Mouse (Mus musculus): ENCODE results near the gene Cep250. TPM values are rescaled to one million over a fixed set of nuclear protein-coding genes. Genes with fewer than 3 reads are reported as not detected.
"Not testable (repeated sequence)": the region's sequence is repeated elsewhere in the genome, so short reads cannot be mapped to it uniquely, and the experiment has no call there.

The Cep250 gene
- polyA plus RNA-seq (2012; rRNA removed), result 4.7 and 8.2 TPM in 2 replicates

DNA sequence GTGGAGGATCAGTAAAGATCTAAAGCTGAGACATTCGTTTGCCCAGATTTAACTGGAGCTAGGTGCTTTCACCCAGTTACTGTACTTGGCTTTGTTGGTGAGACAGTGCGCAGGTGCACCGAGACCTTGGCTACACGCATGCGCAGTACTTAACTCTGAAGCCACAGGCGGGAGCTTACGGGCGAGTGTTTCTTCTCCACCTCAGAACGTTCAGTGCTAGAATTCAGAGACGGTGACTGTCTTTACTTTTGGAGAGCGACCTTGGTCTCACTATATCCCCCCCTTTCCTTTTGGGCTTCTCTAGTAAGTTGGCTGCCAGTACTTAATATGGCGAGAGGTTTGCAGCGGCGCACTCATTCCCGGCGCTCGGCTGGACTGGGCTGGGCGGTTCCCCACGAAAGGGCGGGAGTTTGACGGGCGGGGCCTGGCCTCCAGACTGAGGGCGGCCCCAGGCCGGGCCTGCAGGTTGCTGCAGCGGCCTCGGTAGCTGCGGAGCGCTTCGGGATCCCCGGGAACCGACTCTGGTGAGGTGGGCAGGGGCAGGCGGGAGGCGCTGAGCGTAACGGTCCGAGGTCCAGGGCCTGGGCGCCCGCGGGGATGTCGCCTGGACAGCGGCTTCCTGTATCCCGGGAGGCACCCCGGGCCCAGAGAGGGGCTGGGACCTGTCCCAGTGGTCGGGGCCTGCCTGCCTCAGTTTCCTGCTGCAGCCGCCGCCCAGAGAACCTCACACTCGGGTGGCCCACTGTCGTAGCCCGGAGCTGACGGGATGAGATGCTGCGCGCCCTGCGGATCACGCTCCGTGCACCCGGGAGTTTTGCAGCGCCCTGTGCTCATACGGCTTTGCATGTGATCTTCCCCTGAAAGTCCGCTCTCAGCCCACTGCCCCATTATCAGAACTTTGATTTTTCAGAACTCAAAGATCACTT, at the start of gene Cep250:
Gene Cep250, plus strand, starts transcription at position 325 of the 926 bp plus-strand sequence.
- peak; percentile 70 for DNase-seq (ENCODE audit: low read depth, low spot score)

GRCm38 (mm10) chr2:155914684-155915083, 41.6 kb upstream of the Cep250 start:
- DNase-seq (ENCODE audit: low read depth, low spot score), result no peak
- WGBS, result 92% methylated on average over 6 of the region's 6 CpGs

More for the DNA sequence above, at the start of gene Cep250:
- WGBS, result under 1% methylated on average over 59 of the region's 59 CpGs

DNA sequence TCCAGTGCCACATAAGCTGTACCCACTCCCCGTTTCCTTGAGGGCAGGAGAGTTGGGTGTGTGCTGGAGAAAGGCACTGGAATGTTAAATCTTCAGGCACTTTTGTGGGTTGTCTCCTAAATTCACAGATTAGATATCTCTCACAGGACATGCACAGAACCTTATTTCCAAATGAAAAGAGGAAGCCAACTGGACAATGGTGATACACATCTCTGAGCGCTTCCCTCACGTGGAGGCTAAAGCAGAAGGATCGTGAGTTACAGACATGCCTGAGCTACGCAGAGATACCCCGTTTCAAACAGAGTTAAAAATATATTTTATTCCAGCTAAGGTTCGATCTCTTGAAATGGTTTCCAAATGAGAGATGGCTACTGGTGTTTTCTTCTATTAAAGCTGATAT, 33.1 kb upstream of the Cep250 start:
- 95% methylated on average over 7 of the region's 7 CpGs for WGBS
- no peak for DNase-seq (ENCODE audit: low read depth, low spot score)

DNA sequence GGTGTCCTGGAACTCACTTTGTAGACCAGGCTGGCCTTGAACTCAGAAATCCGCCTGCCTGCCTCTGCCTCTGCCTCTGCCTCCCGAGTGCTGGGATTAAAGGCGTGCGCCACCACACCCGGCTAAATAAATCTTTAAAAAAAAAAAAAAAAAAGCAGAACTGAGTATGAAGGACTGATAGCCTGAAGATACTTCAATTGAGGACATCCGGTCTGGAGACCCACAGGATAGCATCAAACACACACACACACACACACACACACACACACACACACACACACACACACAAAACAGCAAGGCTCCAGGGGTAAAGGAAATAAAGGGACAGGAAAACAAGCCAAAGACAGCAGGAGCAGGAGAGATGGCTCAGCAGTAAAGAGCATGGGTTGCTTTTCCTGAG, 31.0 kb upstream of the Cep250 start:
- DNase-seq (ENCODE audit: low read depth, low spot score), result not testable (repeated sequence)
- 81% methylated on average over 6 of the region's 6 CpGs for WGBS

DNA sequence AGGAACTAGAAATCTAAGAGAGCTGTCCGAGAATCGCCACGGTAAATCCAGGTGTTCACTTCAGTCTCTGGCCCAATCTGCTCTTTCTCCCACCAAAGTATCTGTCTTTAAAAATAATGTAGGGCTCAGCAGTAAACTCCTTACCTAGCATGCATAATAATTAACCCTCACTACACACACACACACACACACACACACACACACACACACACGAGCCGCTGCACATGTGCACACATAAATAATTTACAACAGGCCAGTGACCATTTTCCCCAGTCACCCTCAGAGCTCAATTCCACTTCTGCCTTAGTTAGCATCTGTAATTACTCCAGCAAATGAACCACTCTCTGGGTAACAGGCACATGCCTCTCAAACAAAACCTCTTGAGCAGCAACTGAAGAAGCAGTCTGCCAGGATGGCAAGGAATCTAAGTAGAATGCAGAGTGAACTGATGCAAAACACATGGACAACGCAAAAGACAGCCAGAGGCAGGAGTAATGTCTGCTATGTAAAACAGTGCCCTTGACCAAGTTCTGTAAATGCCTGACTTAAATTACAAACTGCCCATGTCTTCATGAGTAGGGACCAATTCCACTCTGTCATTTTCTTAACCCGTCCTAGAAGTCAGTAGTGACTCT, 27.4 kb upstream of the Cep250 start:
- 32% methylated on average over 7 of the region's 7 CpGs for WGBS
- DNase-seq (ENCODE audit: low read depth, low spot score), result no peak

GRCm38 (mm10) chr2:155929531-155930442, 26.5 kb upstream of the Cep250 start, which contains the start of gene Uqcc1:
Gene Uqcc1, minus strand, starts transcription at chr2:155930310.
- WGBS, result under 1% methylated on average over 38 of the region's 38 CpGs
- peak; percentile 94 for DNase-seq (ENCODE audit: low read depth, low spot score)

- WGBS, result 22% methylated on average over 7 of the region's 7 CpGs
- DNase-seq (ENCODE audit: low read depth, low spot score), result no peak
Measured at GRCm38 (mm10) chr2:155939897-155940529, 16.2 kb upstream of the Cep250 start.

- 64% methylated on average over 3 of the region's 3 CpGs for WGBS
- no peak for DNase-seq (ENCODE audit: low read depth, low spot score)
Measured at GRCm38 (mm10) chr2:155940681-155941080, 15.6 kb upstream of the Cep250 start, which contains the start of gene Gm15557. Gene Gm15557, plus strand, starts transcription at chr2:155940728.

GRCm38 (mm10) chr2:155941697-155942442, 14.4 kb upstream of the Cep250 start:
- DNase-seq (ENCODE audit: low read depth, low spot score), result no peak
- WGBS, result 85% methylated on average over 40 of the region's 40 CpGs

DNA sequence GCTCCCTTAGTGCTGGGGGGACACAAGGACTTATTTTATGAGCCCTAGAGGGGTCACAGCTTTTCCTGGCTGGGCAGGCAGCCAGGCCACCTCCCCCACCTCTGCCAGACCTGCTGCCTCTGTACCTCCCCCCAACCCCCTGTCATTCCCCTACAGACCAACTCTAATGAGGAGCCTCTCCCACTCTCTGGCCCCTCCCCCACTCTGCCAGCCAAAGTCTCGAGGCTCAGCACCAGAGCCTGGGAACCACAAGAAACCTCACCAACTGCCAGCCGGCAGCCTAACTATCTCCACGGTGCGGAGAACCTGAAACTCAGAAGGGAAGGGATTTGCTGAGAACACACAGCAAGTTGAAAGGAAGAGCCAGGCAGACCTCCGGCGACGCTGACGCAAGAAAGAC, 12.8 kb upstream of the Cep250 start:
- no peak for DNase-seq (ENCODE audit: low read depth, low spot score)
- WGBS, result 40% methylated on average over 8 of the region's 8 CpGs

GRCm38 (mm10) chr2:155944685-155945084, 11.6 kb upstream of the Cep250 start:
- DNase-seq (ENCODE audit: low read depth, low spot score), result no peak
- WGBS, result 94% methylated on average over 4 of the region's 4 CpGs

GRCm38 (mm10) chr2:155945124-155945523, 11.1 kb upstream of the Cep250 start, which contains the start of gene Gdf5:
Gene Gdf5, minus strand, starts transcription at chr2:155945367.
- WGBS, result 68% methylated on average over 13 of the region's 13 CpGs
- DNase-seq (ENCODE audit: low read depth, low spot score), result no peak

DNA sequence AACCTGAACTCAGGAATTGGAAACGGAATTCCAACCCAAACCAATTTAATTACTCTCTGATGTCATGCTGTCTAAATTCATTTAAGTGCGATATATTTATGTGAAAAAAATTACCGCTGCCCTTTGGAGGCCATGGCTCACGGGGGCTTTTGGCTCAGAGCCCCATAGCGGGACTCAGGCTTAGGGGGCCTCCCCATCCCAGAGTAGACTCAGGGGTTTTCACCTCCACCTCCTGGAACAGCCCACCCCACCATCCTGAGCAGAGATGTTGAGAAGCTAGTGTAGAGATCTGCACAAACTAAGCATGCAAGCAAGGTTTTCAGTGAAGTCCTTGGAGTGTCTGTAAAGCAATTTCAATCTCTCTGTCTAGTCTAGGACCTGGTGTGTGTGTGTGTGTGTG, 10.7 kb upstream of the Cep250 start:
- DNase-seq (ENCODE audit: low read depth, low spot score), result no peak
- WGBS, result 78% methylated on average over 5 of the region's 5 CpGs

DNA sequence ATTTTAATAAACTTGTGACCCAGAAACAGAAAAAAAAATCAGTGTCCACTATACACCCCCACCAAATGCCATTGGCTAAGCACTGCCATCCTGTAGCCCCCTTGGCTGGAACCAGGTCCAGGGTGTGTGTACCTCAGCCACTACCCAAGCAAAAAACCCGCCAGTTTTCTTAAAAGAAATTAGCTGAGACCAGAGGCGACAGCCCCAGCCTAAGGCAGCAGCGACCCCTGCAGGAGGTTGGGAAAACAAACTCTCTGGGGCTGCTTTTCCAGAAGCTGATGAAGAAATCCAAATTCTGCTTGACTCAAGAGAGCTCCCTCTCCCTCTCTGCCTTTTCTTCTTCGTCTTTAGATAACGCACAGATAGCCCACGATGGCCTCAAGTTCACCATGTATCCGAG, 10.2 kb upstream of the Cep250 start:
- no peak for DNase-seq (ENCODE audit: low read depth, low spot score)

DNA sequence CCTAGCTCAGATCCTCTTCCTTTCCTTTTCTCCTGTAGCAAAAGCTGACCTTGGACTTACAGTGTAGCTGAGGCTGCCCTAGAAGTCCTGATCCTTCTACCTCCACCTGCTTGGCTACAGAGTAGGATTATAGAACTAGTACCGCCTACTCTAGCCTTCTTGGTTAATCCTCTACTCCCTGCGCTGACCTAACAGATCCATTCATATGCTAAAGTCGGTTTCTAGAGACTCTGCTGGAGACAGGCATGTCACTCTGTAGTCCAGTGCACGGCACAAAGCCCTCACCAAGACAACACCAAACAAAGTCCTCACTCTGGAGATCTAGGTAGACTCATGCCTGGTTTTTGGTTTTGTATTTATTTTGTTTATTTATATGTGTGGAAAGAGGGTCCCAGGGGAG, 9.8 kb upstream of the Cep250 start:
- no peak for DNase-seq (ENCODE audit: low read depth, low spot score)
- 53% methylated on average over 4 of the region's 4 CpGs for WGBS

More for the DNA sequence above, 10.2 kb upstream of the Cep250 start:
- 4% methylated on average over 7 of the region's 7 CpGs for WGBS

DNA sequence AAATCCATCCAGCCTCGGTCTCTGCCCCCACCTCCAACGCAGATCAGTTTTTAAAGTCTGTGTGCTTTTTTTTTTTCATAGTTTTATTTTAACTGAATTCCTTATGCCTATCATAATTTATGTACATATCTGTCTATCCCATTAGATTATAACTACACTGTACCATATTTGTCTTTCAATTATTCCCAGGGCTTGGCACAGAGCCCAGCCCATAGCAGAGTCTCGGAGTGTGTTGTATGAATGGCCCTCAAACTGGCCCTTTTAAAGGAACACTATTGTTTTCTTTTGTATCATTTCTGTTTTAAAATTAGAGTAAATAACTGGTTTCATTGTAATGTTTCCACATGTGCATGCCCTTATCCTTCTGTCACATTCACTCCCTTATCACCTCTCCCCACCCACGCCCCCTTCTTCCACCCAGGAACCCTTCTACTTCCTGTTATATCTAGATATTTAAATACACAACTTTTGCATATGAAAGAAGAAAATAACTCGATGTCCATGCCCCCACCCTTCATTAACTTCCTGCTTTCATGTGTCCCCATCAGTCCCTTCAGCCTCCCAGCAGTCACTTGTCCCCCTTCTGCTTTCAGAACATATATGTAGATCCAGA, 8.8 kb upstream of the Cep250 start:
- no peak for DNase-seq (ENCODE audit: low read depth, low spot score)
- WGBS, result 21% methylated on average over 5 of the region's 5 CpGs

- no peak for DNase-seq (ENCODE audit: low read depth, low spot score)
- 67% methylated on average over 6 of the region's 6 CpGs for WGBS
Measured at GRCm38 (mm10) chr2:155949362-155949761, 6.9 kb upstream of the Cep250 start.

DNA sequence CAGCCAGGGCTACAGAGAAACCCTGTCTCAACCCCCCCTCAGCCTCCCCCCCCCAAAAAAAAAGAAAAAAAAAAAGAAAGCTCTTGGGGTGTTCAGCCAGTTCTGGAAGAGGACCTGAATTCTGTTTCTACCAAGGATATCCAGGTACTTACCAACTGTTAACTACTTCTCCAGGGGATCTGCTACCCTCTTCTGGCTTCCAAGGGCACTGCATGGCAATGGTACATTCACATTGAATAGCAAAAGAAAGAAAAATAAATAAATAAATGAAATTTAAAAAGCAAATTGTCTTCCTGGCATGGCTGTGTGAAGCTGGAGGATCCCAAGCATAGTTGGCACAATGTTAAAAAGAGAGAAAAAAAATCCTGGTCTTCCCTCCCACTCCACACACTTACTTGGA, 4.3 kb upstream of the Cep250 start:
- no peak for DNase-seq (ENCODE audit: low read depth, low spot score)

Data from large intestine, adult 2 months (tissue).